Mouse (Mus musculus) ovary, postnatal 14 days (tissue): Measurements from ENCODE around the gene Dnajc22.
"Not testable (repeated sequence)": the region's sequence is repeated elsewhere in the genome, so short reads cannot be mapped to it uniquely, and the experiment has no call there.

Source experiments
- DNase-seq: peaks from one replicate; pipeline ENCODE4 v3.0.0; 2022; ENCODE audit warnings: low spot score

The Dnajc22 gene

DNA sequence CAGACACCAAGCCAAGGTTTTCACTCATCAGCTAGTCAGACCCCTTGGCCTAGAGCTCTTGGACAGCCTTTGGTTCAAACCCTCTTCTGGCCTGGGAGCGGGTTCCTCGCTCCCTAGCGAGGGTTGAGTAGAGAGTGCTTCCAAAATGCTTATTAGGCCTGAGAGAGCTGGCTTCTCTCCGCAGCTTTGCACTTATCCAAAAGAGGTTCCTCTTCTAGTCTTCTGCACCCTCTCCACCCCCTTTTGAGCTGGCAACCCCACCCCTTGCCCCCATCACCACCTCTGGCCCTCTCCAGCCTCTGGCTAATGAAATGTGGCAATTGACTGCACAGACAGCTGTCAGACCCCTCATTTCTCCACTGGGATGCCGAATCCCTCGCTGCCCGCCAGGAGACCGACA is at the start of gene Dnajc22:
Gene Dnajc22, plus strand, starts transcription at position 301 of the 400 bp plus-strand sequence.
- DNase-seq: no peak

DNA sequence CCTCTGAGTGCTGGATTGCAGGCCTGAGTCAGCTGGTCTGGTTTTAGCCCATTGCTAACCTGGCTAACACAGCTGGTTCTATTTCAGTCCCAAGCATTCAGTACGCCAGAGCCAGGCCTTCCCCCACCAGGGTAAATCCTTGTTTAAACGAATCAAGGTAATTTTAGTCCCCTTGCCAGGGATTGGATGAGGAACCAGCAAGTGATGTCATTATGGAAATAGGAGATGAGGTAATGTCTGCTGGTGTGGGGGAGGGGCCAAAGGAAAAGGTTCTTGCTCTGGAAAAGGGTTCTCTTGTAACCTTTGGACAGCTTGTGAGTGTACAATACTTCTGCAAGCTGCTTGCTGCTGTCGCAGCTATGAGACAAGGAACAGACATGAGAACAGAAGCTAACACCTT is 48.1 kb upstream of the Dnajc22 start:
- no peak for DNase-seq

GRCm38 (mm10) chr15:99045734-99046133 is 47.2 kb upstream of the Dnajc22 start:
- not testable (repeated sequence) for DNase-seq

GRCm38 (mm10) chr15:99049473-99050253 is 43.3 kb upstream of the Dnajc22 start:
- no peak for DNase-seq

DNA sequence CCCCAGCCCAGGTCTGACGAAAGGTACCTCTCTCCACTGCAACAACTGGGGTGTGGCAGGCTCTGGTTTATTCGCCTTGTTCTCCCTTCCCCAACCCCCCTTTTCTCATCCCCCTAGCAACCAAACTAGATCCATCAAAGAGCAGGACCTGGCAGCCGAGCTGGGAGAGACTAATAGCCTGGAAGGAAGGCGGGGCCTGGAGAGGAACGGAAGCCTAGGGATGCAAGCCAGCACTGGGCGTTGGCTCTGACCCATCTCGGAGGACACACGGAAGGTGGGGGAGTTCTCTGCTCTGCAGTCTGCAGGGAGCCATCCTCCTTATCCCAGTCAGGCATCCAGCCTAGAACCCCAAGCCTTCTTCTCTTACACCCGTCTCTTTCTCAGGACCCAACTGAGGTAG is 39.6 kb upstream of the Dnajc22 start:
- DNase-seq: no peak

- no peak for DNase-seq
Measured at GRCm38 (mm10) chr15:99055040-99055439, 37.9 kb upstream of the Dnajc22 start, which contains the start of gene Prph. Prph (plus strand) TSS chr15:99055174.

DNA sequence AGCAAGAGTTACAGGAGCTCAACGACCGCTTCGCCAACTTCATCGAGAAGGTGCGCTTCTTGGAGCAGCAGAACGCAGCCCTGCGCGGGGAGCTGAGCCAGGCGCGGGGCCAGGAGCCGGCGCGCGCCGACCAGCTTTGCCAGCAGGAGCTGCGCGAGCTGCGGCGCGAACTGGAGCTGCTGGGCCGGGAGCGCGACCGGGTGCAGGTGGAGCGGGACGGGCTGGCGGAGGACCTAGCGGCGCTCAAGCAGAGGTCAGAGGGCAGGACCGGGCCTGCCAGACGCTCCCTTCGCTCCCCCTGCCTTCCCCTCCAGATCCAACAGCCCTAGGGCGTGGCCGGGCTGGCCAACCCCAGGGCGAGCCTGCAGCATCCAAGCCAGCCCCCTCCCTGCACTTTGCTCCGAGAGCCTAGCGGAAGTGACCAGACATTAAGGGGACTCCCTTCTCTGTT is 37.4 kb upstream of the Dnajc22 start:
- no peak for DNase-seq

DNA sequence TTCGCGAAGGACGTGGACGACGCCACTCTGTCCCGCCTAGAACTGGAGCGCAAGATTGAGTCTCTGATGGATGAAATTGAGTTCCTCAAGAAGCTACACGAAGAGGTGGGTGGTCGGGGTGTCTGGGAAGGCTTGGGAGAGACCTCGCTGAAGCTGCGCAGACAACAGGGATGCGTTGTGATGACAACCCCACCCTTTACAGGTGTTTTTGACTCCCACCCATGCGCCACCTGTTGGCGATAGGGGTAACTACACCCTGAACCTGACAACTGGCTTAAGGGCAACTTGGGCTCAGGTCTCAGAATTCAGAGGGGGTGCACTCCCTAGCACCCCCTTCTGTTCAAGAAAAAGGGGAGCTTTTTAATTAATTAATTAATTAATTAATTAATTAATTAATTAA is 36.6 kb upstream of the Dnajc22 start:
- no peak for DNase-seq

- DNase-seq: no peak
Measured at GRCm38 (mm10) chr15:99065557-99066165, 27.3 kb upstream of the Dnajc22 start.

GRCm38 (mm10) chr15:99071988-99072387 is 21.0 kb upstream of the Dnajc22 start:
- no peak for DNase-seq

DNA sequence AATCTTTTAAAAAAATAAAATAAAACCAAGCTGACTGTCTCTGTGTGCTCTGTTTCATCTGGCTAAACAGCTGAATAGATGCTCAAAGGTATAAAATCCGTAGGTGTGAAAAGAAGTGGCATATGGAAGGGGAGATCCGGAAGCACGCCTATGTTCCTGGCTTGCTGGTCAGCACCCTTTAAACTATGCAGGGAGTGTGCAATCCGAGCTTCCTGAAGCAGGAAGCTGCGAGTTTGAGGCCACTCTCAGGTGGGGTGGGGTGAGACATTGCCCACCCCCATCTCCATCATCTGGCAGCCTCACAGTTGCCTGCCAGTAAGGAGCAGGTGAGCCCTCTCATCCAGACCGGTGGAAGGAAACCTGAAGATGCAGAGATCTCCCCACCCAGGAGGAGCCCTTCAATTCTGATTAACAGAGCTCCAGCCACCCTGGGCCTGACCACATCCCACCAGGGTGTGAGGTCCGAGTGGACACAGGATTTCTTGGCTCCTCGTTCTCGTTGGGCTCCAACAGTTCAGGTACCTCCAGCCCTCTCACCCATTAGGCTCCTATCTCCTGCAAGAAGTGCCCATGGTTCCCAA is 18.9 kb upstream of the Dnajc22 start, which contains the start of gene Troap:
Gene Troap, plus strand, starts transcription at position 557 of the 581 bp plus-strand sequence.
- DNase-seq: no peak

DNA sequence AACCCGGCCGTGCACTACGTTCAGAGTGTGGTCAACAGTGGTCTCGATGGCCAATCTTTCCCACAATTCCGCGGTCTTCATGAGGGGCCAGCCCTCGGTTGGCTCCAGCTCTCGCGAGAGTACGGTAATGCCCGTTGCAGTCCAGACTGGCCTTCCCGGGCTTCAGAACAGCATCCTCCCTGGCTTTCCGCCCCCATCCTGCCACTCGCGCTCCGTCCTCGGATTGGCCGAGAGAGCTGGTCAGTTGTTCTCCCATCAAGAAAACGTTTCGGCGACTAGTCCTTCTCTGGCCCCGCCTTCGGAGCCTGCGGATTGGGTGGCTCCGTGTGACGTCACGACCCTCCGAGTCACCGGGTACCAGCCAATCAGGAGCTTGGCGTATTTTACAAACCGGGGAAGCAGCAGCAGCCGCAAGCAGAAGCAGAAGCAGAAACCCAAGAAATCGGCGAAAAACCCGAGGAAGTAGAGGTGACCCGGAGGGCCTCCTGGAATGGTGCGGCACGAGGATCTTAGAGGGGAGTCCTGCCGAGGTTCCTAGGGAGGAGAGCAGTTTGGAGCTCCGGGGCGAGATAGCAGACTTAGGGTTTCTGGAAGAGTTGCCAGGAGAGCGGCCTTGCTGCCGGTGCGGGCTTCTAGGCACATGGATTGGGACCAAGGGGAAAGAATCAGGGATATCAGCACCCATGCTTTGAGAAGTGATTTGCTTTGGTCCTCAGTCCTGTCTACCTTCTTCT is 18.2 kb upstream of the Dnajc22 start:
- DNase-seq: peak; percentile 94

DNA sequence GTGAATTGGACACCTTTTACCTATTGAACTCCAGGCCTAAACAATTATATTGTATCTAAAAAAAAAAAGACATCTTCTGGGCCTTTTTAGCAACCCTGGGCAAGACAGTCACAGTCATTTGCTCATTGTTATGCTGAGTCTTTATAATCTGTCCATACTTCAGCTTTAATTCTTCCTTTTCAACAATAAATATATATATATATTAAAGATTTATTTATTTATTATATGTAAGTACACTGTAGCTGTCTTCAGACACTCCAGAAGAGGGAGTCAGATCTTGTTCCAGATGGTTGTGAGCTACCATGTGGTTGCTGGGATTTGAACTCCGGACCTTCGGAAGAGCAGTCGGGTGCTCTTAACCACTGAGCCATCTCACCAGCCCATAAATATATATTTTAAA is 17.0 kb upstream of the Dnajc22 start:
- not testable (repeated sequence) for DNase-seq

GRCm38 (mm10) chr15:99078181-99078910 is 14.6 kb upstream of the Dnajc22 start:
- no peak for DNase-seq

DNA sequence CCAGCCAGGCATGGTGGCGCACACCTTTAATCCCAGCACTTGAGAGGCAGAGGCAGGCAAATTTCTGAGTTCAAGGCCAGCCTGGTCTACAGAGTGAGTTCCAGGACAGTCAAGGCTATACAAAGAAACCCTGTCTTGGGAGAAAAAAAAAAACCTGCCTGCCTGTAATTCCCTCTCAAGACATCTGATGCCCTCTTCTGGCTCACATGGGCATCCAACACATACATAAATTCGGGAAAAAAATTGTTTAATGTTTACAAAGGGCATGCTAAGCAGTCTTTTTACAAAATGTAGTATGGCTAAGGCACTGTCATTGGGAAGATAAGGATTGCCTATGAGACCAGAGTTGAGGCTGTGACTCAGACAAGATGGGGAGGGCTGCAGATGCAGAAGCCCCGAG is 13.2 kb upstream of the Dnajc22 start:
- no peak for DNase-seq

DNA sequence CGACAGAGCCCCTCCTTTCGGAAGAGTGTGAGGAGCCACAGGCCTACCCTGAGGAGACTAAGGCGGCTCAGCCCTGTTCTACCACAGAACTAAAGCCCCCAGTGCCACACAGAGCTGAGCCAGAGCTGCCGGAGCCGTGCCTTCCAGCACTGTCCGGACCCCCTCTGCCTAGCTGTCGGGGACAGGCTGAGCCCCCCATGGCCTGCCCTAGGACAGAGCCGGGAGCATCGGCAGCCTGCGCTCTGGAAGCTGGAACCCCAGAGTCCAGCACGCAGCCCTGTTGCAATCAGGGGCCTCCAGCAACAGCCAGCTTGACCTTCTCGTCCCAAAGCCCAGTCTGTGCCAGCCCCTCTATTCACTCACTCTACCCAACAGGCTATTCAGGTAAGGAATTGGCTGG is 10.6 kb upstream of the Dnajc22 start:
- DNase-seq: no peak

- DNase-seq: no peak
Measured at GRCm38 (mm10) chr15:99082840-99083239, 10.1 kb upstream of the Dnajc22 start.

DNA sequence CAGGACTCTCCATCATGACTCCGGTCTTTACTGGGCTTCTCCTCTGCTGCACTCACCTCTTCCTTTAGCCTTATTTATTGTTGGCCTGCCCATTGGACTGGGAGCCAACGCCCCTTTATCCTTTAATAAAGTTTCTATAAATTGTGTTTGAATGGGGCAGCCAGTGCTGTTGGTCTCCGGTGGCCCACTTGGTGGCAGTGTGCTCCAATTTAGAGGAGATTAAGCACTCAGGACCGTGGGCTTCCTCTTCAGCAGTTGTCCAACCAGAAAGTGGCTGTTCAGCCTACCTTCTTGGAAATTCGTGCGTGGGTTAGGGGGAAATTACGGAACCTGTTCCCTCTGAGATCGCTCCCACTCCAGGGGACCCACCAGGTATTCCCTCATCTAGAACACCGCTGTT is 9.7 kb upstream of the Dnajc22 start:
- DNase-seq: no peak

GRCm38 (mm10) chr15:99083867-99084557 is 9.0 kb upstream of the Dnajc22 start:
- no peak for DNase-seq

DNA sequence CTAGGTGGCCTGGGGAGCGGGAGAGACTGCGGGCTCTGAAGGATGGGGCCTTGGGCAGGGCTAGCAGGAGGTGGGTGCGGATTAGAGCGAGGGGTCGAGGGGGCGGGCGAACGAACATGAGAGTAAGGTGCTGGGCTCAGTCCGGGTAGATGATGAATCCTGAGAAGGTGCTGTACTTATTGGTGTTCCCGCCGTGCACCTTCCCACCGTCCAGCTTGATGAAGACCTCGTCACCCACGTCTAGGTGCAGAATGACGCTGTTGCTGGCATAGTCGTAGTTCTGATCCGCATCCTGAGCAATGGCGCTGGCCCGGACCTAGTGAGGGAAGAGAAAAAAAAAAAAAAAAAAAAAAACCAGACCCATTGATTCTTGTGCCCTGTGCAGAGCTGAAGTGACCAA is 8.4 kb upstream of the Dnajc22 start:
- no peak for DNase-seq

DNA sequence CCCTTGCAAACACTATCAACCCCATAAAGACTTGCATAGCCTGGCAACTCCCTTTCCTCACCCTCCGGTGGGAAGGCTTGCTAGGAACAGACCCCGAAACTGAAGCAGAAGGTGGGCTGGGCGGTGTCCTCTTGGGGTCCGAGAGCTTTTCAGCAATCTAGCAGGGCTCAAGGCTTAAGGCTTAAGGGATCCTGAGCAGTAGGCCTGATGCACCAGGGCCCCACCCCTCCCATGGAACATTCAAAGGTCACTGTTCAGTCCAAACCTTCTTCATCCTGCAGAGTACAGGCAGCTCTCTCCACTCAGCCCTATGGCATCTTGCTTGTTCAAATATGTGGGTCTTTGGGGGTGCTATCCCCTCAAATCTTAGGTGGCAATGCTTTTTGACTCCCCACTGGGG is 7.0 kb upstream of the Dnajc22 start:
- no peak for DNase-seq
